Mouse (Mus musculus) kidney, embryonic 16.5 days (tissue): ENCODE results near the gene Azin2. TPM values are rescaled to one million over a fixed set of nuclear protein-coding genes. Genes with fewer than 3 reads are reported as not detected.
A peak's percentile ranks its signal among the peaks of the same experiment; 100 is the strongest.

Experiments
- ATAC-seq: fragments of 200-750 bp; cut with Nextera tagmentation; 2 replicates; pipeline ENCODE4 v1.8.0; 2017; ENCODE audit warnings: moderate TSS enrichment; ENCODE audit not compliant: low FRiP score, low TSS enrichment
- H3K27ac ChIP-seq: fragments of 300-500 bp; sonication (generic); 2 replicates; pipeline ENCODE4 v1.5.1; 2014; ENCODE audit warnings: low read length
- H3K27me3 ChIP-seq: fragments of 300-500 bp; sonication (generic); 2 replicates; pipeline ENCODE4 v1.6.1; 2014; ENCODE audit warnings: low read length, control low read depth, mixed read lengths; ENCODE audit not compliant: insufficient read depth
- H3K36me3 ChIP-seq: fragments of 300-500 bp; sonication (generic); 2 replicates; pipeline ENCODE4 v1.6.1; 2014; ENCODE audit warnings: low read length, control low read depth, mixed read lengths; ENCODE audit not compliant: insufficient read depth
- H3K4me1 ChIP-seq: fragments of 300-500 bp; sonication (generic); 2 replicates; pipeline ENCODE4 v1.6.1; 2014; ENCODE audit warnings: low read length, control low read depth, mixed read lengths; ENCODE audit not compliant: insufficient read depth
- H3K4me2 ChIP-seq: fragments of 300-500 bp; sonication (generic); replicated peaks from 2 replicates; pipeline ENCODE4 v1.6.1; 2014; ENCODE audit warnings: low read depth, low read length
- H3K4me3 ChIP-seq: fragments of 300-500 bp; sonication (generic); 2 replicates; pipeline ENCODE4 v1.5.1; 2014; ENCODE audit warnings: mild to moderate bottlenecking, low read length
- H3K9ac ChIP-seq: fragments of 300-500 bp; sonication (generic); replicated peaks from 2 replicates; pipeline ENCODE4 v1.6.1; 2014; ENCODE audit warnings: low read length
- H3K9me3 ChIP-seq: fragments of 300-500 bp; sonication (generic); 2 replicates; pipeline ENCODE4 v1.6.1; 2016; ENCODE audit warnings: low read length, control low read depth
- WGBS: fragments of 180-500 bp; shearing (Covaris S2); extraction: QIAGEN DNeasy Blood & Tissue Kit; methylation state at CpG from one replicate; pipeline ENCODE4 v1.1.7; 2014; 5-methylcytosine and 5-hydroxymethylcytosine counted together
- polyA plus RNA-seq: library from polyadenylated mRNA; unstranded; fragments of >200 nt; fragmentation: Nextera tagmentation; extraction: Ambion mirVana; gene quantifications from 2 replicates; pipeline ENCODE4 v1.2.1, GENCODE M21; 2015

The Azin2 gene
- polyA plus RNA-seq, 1 experiment from 2014 or later: 26.3 TPM

- 0 out of 2 replicates have a peak, but pooled peaks have one; percentile 40 for ATAC-seq
- Histone ChIP-seq H3K4me1 (no peaks in the 10 kb centered on the region), H3K4me3 (no peak overlapping the region), H3K36me3 (no peaks in the 10 kb centered on the region), H3K9ac (no peak overlapping the region), H3K27ac (no peak overlapping the region), H3K27me3 (no peaks in the 10 kb centered on the region), H3K9me3 (no peaks in the 10 kb centered on the region), H3K4me2 (no peak overlapping the region)
- whole genome bisulfite sequencing: 34% methylated on average over 6 of the region's 6 CpGs
These were observed 14.0 kb downstream of the Azin2 start for GRCm38 (mm10) chr4:128948137-128948674.

- Histone ChIP-seq H3K36me3 (no peaks in the 10 kb centered on the region), H3K27ac (no peak overlapping the region), H3K9ac (no peak overlapping the region), H3K4me2 (peak overlapping the region; percentile 24; the same call in 1 of the 2 replicates), H3K4me3 (no peak overlapping the region), H3K4me1 (no peaks in the 10 kb centered on the region), H3K9me3 (no peaks in the 10 kb centered on the region), H3K27me3 (no peaks in the 10 kb centered on the region)
- ATAC-seq: peak; percentile 25; the same call in 1 of the 2 replicates
- 16% methylated on average over 18 of the region's 18 CpGs for WGBS
These were observed 14.8 kb downstream of the Azin2 start for GRCm38 (mm10) chr4:128947326-128947933.

DNA sequence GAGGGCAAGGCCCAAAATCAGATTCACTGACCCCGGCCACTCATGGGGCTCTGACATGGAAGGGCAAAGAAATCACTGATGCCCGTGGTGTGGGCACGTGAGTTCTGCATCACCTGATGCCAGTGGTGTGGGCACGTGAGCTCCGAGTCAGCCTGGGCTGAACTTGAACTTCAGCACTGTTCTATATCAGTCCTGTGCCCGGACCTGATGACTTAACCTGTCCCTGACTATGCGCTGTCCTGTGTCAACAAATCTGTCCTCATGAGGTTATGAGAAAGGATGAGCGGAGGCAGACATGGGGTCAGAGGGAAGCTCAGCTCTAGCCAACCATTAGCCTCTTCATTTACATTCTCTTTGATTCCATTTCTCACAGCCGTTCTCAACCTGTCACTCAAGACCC lies 15.5 kb downstream of the Azin2 start:
- Histone ChIP-seq H3K4me3 (no peak overlapping the region), H3K27me3 (no peaks in the 10 kb centered on the region), H3K36me3 (no peaks in the 10 kb centered on the region), H3K4me2 (no peak overlapping the region), H3K9ac (no peak overlapping the region), H3K27ac (no peak overlapping the region), H3K4me1 (no peaks in the 10 kb centered on the region), H3K9me3 (no peaks in the 10 kb centered on the region)
- WGBS: 77% methylated on average over 9 of the region's 9 CpGs
- no peak for ATAC-seq

DNA sequence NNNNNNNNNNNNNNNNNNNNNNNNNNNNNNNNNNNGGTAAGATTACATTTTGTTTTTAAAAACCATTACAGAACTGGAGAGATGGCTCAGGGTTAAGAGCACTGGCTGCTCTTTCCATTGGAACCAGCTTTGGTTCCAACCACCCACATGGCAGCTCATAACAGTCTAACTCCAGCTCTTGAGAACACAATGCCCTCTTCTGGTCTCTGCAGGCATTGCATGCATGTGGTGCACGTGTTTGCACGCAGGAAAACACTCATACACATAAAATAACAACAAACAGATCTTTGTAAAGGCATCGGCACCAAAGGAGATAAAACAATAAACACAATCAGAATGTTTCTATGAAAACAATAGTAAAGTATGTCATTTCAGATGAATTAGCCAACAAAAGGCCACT lies 19.9 kb downstream of the Azin2 start:
- Histone ChIP-seq H3K36me3 (no peaks in the 10 kb centered on the region), H3K4me3 (no peak overlapping the region), H3K9me3 (no peaks in the 10 kb centered on the region), H3K27ac (no peak overlapping the region), H3K9ac (no peak overlapping the region), H3K27me3 (no peaks in the 10 kb centered on the region), H3K4me1 (no peaks in the 10 kb centered on the region), H3K4me2 (no peak overlapping the region)
- ATAC-seq: no peak
- WGBS: 61% methylated on average over 3 of the region's 3 CpGs

- WGBS: 71% methylated on average over 5 of the region's 5 CpGs
- no peak overlapping the region for H3K4me2 ChIP-seq
- H3K27ac ChIP-seq: no peak overlapping the region
- no peaks in the 10 kb centered on the region for H3K9me3 ChIP-seq
- no peak overlapping the region for H3K4me3 ChIP-seq
- H3K4me1 ChIP-seq: no peaks in the 10 kb centered on the region
- ATAC-seq: no peak
- H3K9ac ChIP-seq: no peak overlapping the region
- no peaks in the 10 kb centered on the region for H3K36me3 ChIP-seq
- H3K27me3 ChIP-seq: no peaks in the 10 kb centered on the region
These were observed 26.6 kb downstream of the Azin2 start for GRCm38 (mm10) chr4:128935595-128935994.

DNA sequence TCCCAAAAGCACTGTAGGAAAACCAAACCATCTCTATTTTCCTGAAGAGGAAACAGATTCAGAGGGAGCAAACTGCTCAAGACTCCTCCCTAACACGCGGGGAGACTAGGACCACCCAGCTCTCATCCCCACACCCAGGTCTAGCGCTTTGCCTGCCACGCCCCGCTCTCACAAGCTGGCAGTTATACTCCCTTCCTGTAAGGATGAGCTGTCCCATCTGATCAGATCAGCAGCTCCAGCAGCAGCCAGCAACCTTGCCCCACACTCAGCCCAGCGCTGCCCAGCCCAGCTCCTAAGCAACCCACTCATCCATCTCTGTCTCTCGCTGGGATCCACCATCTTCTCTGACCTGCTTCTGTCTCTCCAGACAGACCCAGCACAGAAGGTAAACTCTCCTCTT lies 29.5 kb downstream of the Azin2 start:
- no peaks in the 10 kb centered on the region for H3K4me1 ChIP-seq
- no peak overlapping the region for H3K4me3 ChIP-seq
- H3K9me3 ChIP-seq: no peaks in the 10 kb centered on the region
- no peak overlapping the region for H3K27ac ChIP-seq
- H3K4me2 ChIP-seq: no peak overlapping the region
- no peaks in the 10 kb centered on the region for H3K36me3 ChIP-seq
- no peak for ATAC-seq
- WGBS: 43% methylated on average over 7 of the region's 7 CpGs
- no peak overlapping the region for H3K9ac ChIP-seq
- no peaks in the 10 kb centered on the region for H3K27me3 ChIP-seq

GRCm38 (mm10) chr4:128924841-128925606 lies 37.2 kb downstream of the Azin2 start:
- Histone ChIP-seq H3K4me1 (no peaks in the 10 kb centered on the region), H3K9me3 (no peaks in the 10 kb centered on the region), H3K4me2 (peak overlapping the region; percentile 81), H3K27me3 (no peaks in the 10 kb centered on the region), H3K4me3 (peak overlapping the region; percentile 46), H3K9ac (peak overlapping the region; percentile 64), H3K27ac (no peak overlapping the region), H3K36me3 (no peaks in the 10 kb centered on the region)
- WGBS: 14% methylated on average over 36 of the region's 36 CpGs
- peak; percentile 61 for ATAC-seq

DNA sequence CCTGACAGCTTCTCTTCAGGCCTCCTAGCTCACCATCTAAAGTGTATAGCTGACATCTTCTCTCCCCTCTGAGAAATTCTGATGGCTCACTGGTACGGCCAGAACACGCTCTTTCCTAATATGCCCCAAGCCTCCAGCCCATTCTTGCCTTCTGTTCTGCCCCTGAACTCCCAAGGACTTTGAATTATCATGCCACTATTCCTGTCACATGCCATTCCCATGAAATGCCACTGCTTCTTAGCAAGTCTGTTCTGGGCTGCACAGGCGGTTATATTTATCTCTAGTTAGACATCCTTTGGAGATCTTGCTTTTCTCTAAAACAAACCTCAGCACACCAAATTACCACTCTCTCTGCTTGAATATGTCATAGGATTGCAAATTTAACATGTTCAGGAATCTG lies 38.6 kb downstream of the Azin2 start:
- Histone ChIP-seq H3K27me3 (no peaks in the 10 kb centered on the region), H3K4me1 (peaks cover 4% of the 10 kb centered on the region), H3K9ac (no peak overlapping the region), H3K36me3 (no peaks in the 10 kb centered on the region), H3K4me2 (no peak overlapping the region), H3K4me3 (no peak overlapping the region), H3K27ac (no peak overlapping the region), H3K9me3 (no peaks in the 10 kb centered on the region)
- no peak for ATAC-seq
- WGBS: 87% methylated on average over 3 of the region's 3 CpGs

- no peaks in the 10 kb centered on the region for H3K36me3 ChIP-seq
- no peak overlapping the region for H3K9ac ChIP-seq
- WGBS: 25% methylated on average over 10 of the region's 10 CpGs
- no peak overlapping the region for H3K4me3 ChIP-seq
- H3K4me2 ChIP-seq: no peak overlapping the region
- ATAC-seq: no peak
- H3K9me3 ChIP-seq: no peaks in the 10 kb centered on the region
- H3K27me3 ChIP-seq: no peaks in the 10 kb centered on the region
- H3K4me1 ChIP-seq: peaks cover 7% of the 10 kb centered on the region
- H3K27ac ChIP-seq: no peak overlapping the region
These were observed 43.1 kb downstream of the Azin2 start for GRCm38 (mm10) chr4:128919106-128919505.

GRCm38 (mm10) chr4:128918187-128918586 lies 44.1 kb downstream of the Azin2 start:
- Histone ChIP-seq H3K36me3 (no peaks in the 10 kb centered on the region), H3K4me2 (0 out of 2 replicates have a peak overlapping the region, but pooled peaks have one; percentile 12), H3K4me1 (peaks cover 7% of the 10 kb centered on the region), H3K9ac (no peak overlapping the region), H3K9me3 (no peaks in the 10 kb centered on the region), H3K27ac (no peak overlapping the region), H3K4me3 (no peak overlapping the region), H3K27me3 (no peaks in the 10 kb centered on the region)
- 25% methylated on average over 3 of the region's 3 CpGs for WGBS
- ATAC-seq: peak; percentile 51; the same call in 1 of the 2 replicates
